17 mouse cellular contexts compared by ENCODE assay signal in the genomic region with DNA sequence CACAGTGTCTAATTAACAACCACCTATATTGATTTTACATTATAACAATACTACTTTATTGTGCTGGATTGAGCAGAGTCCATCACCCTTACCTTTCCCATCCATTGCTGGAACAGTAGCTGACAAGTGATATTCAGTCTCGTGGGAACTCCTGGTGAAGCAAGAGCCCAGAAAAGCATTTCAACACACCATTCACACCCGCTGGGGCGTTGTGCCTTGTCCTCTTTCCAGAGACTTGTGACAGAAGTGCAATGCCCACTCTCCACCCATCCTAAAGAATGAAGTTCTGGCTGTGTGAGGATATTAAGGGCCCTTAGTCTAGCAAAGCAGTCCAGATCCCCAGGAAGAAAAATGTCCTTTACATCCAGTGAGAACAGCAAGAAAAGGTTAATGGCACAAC. TPM values are rescaled to one million over a fixed set of nuclear protein-coding genes. Genes with fewer than 3 reads are reported as not detected.
A peak's percentile ranks its signal among the peaks of the same experiment; 100 is the strongest.
DNase-seq lines count a peak whose midpoint lies in the region; TF ChIP-seq lines count a peak whose summit lies in the region.
"Had no signal": no experiment of that assay in that cellular context is flagged by ENCODE, and none has a peak within 500 bp of the region (broad histone marks: within the 10 kb centered on the region; RNA-seq: fewer than 3 reads in every experiment).

No protein-coding gene starts in this region.

- no peak overlapping the region for H3K4me3 ChIP-seq in lung, adult 2 months (replicated peaks; ENCODE audit: extremely low read depth, low read depth, low read length)
- H3K4me3 ChIP-seq: forebrain, embryonic 10.5 days; forebrain, embryonic 13.5 days; heart, embryonic 13.5 days had no signal

- no peak for TF ChIP-seq CTCF in lung, adult 2 months (IDR thresholded peaks at IDR 0.05; ENCODE audit: insufficient read depth, low read length)

- DNase-seq in adrenal gland, postnatal 14 days, result peak; percentile 27
- DNase-seq in adrenal gland, adult 8-10 months, result no peak
- DNase-seq in lung, adult 18-20 months, result peak; percentile 11 to 17
- DNase-seq in lung, adult 2 months, result no peak
- DNase-seq in adrenal gland, postnatal 25 days, result peak; percentile 12
- no peak for DNase-seq in heart, adult 8-10 months (ENCODE audit: low spot score)
- DNase-seq: cerebellum, adult 18-20 months; cerebellum, adult 9-10 months; cerebellum, postnatal 14 days; gastrocnemius, postnatal 10 days; gastrocnemius, postnatal 36 days; heart, postnatal 14 days; heart, postnatal 4 days had no signal

- TF ChIP-seq POLR2A in lung, adult 2 months (IDR thresholded peaks at IDR 0.05; ENCODE audit: borderline replicate concordance, extremely low read depth, low read depth, low read length), result no peak

- H3K4me1 ChIP-seq in lung, adult 2 months (ENCODE audit: control insufficient read depth, insufficient read depth, low read length), result no peaks in the 10 kb centered on the region

- 60% methylated on average over 3 of the region's 3 CpGs for WGBS in lung, adult 2 months

RNA-seq across cellular contexts. Expression of a gene that starts 7.9 kb away (rescaled TPM):
- total RNA-seq in adrenal gland, postnatal 14 days (2021), result 12.3 and 16.9 TPM in 2 replicates
- total RNA-seq in adrenal gland, adult 8-10 months (2022), result 10 to 100 TPM in 3 of 4 experiments, 1 to 10 TPM in 1; 5.7 to 19.4 (median 16.8) TPM
- polyA plus RNA-seq in lung, adult 2 months (2012; rRNA removed), result 16.6 and 18.7 TPM in 2 replicates
- total RNA-seq in adrenal gland, postnatal 25 days (2021), result 14.1 and 16.4 TPM in 2 replicates
- 1 to 10 TPM; 1.4 to 1.8 (median 1.7) TPM for total RNA-seq in heart, adult 8-10 months (2022)
- total RNA-seq: MEL had no signal

Comparison
In these comparisons a context has a peak if more than half of its experiments do, and no peak if none do; other contexts are left out.
1. DNase-seq: peak in adrenal gland, postnatal 14 days (single experiment), lung, adult 18-20 months (2 of 2) and adrenal gland, postnatal 25 days (single experiment); none in adrenal gland, adult 8-10 months (single experiment), lung, adult 2 months (single experiment) and heart, adult 8-10 months (single experiment).